Mouse (Mus musculus) olfactory bulb, adult 2 months (tissue): ENCODE results near the gene Chchd6.

Source experiments
- CTCF ChIP-seq: fragments of 200-500 bp; IDR thresholded peaks from 2 replicates; pipeline ENCODE4 v1.5.1; 2012; ENCODE audit warnings: low read depth, mild to moderate bottlenecking, low read length, moderate library complexity; ENCODE audit not compliant: insufficient read depth
- POLR2A ChIP-seq: fragments of 200-500 bp; IDR thresholded peaks from 2 replicates; pipeline ENCODE4 v1.6.1; 2012; ENCODE audit warnings: mild to moderate bottlenecking, low read depth, low read length, moderate library complexity; ENCODE audit not compliant: insufficient read depth

DNA sequence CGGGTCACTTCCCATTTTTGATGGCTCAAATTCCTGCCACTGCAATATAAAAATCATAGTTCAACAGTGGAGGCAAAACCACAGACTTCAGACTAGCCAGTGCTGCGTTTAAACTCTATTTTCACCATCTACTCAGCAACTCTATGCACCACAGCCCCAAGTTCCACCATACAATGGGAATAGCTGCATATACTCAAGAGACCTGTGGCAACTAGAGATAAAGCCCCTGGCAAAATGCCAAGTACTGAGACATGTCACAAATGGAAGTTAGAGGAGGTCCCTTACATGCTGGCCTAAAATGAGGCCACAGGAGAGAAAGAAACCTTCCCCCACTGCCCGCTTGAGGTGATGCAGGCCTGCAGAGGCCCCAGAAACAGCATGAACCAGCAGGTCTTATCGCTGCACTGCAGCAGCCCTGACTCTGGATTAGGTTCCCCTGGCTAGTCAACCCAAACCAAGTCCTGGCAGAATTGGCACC is 139.9 kb downstream of the Chchd6 start:
- TF ChIP-seq CTCF (no peak), POLR2A (no peak)
